Mouse (Mus musculus): Measurements from ENCODE around the gene Pth2. TPM values are rescaled to one million over a fixed set of nuclear protein-coding genes. Genes with fewer than 3 reads are reported as not detected.

Gene Pth2
- polyA plus RNA-seq, 1 experiment from 2014 or later, result not detected

DNA sequence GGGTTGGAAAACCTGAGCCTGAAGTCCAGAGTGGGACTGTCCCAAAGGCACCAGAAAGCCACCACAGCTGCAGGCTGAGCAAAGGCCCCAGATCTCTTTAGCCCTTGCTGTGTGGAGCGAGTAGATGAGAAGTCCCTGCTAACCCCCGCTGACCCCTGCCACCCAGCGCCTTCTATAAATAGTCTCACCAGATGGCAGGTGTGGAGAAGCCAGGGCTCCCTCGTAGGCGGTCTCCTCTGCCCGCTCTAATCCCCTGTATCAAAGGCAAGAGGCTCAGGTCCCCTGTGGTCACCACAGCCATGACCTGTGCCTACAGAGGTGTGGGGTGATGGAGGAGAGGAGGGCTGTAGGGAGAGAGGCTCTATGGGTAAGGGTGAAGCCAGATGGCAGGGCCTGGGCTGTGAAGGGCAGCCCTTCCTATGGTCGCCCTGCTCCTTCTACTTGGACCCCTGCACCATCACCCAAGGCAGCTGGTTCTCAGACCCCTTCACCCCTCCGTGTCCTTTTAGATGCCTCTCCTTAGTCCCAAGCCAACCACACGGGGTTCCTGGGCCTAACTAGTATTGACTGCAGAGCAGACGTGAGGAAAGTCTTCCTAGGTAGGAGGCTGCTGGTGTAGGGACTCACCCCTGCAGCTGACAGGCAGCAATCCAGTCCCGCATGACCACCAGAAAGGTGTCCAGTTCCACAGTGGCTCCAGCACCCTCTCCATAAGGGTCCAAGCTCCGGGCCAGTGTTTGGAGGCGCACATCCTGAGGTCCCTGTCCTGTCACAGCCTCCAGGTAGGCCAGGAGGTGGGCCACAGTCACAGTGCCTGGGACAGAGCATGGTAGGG, 14.8 kb downstream of the Pth2 start:
- 57% methylated on average over 13 of the region's 13 CpGs for WGBS
- Histone ChIP-seq H3K4me2 (ENCODE audit: low read depth, low read length) (no peak overlapping the region), H3K36me3 (replicated peaks; ENCODE audit: control insufficient read depth, insufficient read depth, low read depth, low read length) (no peaks in the 10 kb centered on the region), H3K27ac (replicated peaks; ENCODE audit: low read depth, low read length) (no peak overlapping the region), H3K9ac (replicated peaks; ENCODE audit: low read length) (no peak overlapping the region), H3K27me3 (ENCODE audit: control insufficient read depth, insufficient read depth, low read length) (no peaks in the 10 kb centered on the region), H3K4me3 (ENCODE audit: low read depth, low read length) (no peak overlapping the region), H3K4me1 (ENCODE audit: control insufficient read depth, insufficient read depth, low read length) (peaks cover 3% of the 10 kb centered on the region), H3K9me3 (replicated peaks; ENCODE audit: control insufficient read depth, low read length) (no peaks in the 10 kb centered on the region)
- no peak for ATAC-seq (replicated peaks; ENCODE audit: insufficient number of reproducible peaks, low FRiP score, low TSS enrichment, low read depth)
- DNase-seq (ENCODE audit: low spot score), result no peak

DNA sequence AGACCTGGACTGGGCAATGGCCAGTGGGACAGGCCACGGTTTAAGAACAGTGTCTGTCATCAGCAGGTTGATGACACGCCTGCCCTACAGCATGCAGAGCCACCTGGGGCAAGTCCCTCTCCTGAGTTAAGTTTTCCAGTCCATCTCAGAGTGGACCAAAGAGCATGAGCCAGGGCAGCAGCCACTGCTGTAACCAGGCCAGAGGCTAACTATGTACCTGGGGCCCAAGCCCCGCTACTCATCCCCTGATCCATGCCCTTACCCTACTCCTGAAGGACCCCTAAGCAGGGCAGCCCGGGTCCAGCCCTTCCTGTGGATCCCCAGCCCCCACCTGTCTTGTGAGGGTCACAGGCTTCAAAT, 15.4 kb downstream of the Pth2 start:
- WGBS, result 77% methylated on average over 4 of the region's 4 CpGs
- no peak overlapping the region for H3K4me3 ChIP-seq (ENCODE audit: low read depth, low read length)
- no peaks in the 10 kb centered on the region for H3K27me3 ChIP-seq (ENCODE audit: control insufficient read depth, insufficient read depth, low read length)
- ATAC-seq (replicated peaks; ENCODE audit: insufficient number of reproducible peaks, low FRiP score, low TSS enrichment, low read depth) (no peak), DNase-seq (ENCODE audit: low spot score) (no peak)
- H3K36me3 ChIP-seq (replicated peaks; ENCODE audit: control insufficient read depth, insufficient read depth, low read depth, low read length), result no peaks in the 10 kb centered on the region
- no peak overlapping the region for H3K27ac ChIP-seq (replicated peaks; ENCODE audit: low read depth, low read length)
- peaks cover 3% of the 10 kb centered on the region for H3K4me1 ChIP-seq (ENCODE audit: control insufficient read depth, insufficient read depth, low read length)
- no peak overlapping the region for H3K4me2 ChIP-seq (ENCODE audit: low read depth, low read length)
- H3K9ac ChIP-seq (replicated peaks; ENCODE audit: low read length), result no peak overlapping the region
- H3K9me3 ChIP-seq (replicated peaks; ENCODE audit: control insufficient read depth, low read length), result no peaks in the 10 kb centered on the region

DNA sequence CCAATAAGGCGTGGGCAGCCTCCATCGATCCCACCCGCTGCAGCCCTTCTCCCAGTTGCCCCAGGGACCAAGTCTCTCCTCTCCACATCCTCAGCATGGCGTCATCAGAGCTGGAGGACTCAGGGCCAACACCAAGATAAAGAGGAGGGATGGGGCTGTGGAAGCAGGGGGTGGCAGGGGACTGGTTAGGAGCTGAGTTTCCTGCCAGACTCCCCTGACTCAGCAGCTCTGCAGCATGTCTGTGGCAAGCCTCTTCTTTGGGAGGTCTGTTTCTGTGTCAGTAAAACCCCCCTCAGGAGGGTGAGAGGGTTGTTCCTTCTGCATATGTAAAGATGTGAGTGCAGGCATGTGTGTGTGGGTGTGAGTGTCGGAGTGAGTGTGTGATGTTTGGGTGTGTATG, 16.2 kb downstream of the Pth2 start:
- no peak overlapping the region for H3K4me3 ChIP-seq (ENCODE audit: low read depth, low read length)
- no peaks in the 10 kb centered on the region; the same call in 1 of the 2 replicates for H3K4me1 ChIP-seq (ENCODE audit: control insufficient read depth, insufficient read depth, low read length)
- H3K27me3 ChIP-seq (ENCODE audit: control insufficient read depth, insufficient read depth, low read length), result no peaks in the 10 kb centered on the region
- 70% methylated on average over 4 of the region's 5 CpGs for WGBS
- H3K9me3 ChIP-seq (replicated peaks; ENCODE audit: control insufficient read depth, low read length), result no peaks in the 10 kb centered on the region
- no peaks in the 10 kb centered on the region for H3K36me3 ChIP-seq (replicated peaks; ENCODE audit: control insufficient read depth, insufficient read depth, low read depth, low read length)
- DNase-seq (ENCODE audit: low spot score) (no peak), ATAC-seq (replicated peaks; ENCODE audit: insufficient number of reproducible peaks, low FRiP score, low TSS enrichment, low read depth) (no peak)
- no peak overlapping the region for H3K9ac ChIP-seq (replicated peaks; ENCODE audit: low read length)
- H3K27ac ChIP-seq (replicated peaks; ENCODE audit: low read depth, low read length), result no peak overlapping the region
- H3K4me2 ChIP-seq (ENCODE audit: low read depth, low read length), result no peak overlapping the region

DNA sequence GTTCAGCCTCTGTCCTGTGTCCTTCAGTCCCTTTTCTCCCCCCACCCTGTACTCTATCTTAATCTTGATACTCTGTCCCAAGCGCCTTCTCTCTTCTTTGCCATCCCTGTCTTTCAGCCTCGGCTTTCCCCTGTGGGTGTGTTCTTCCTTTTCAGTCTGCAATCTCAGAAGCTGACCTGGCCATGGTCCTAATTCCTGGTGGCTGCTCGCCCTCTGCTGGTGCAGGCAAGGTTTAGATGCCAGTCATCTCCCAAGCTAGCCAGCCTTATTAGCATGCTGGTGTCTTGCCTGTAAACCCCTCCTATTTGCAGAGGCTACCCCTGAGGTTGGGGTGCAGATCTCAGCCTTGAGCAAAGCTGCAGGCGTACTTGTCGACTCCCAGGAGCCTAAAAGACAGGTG, 17.6 kb downstream of the Pth2 start:
- DNase-seq (ENCODE audit: low spot score) (peak; percentile 80), ATAC-seq (replicated peaks; ENCODE audit: insufficient number of reproducible peaks, low FRiP score, low TSS enrichment, low read depth) (no peak)
- no peaks in the 10 kb centered on the region for H3K4me1 ChIP-seq (ENCODE audit: control insufficient read depth, insufficient read depth, low read length)
- no peak overlapping the region for H3K9ac ChIP-seq (replicated peaks; ENCODE audit: low read length)
- H3K4me3 ChIP-seq (ENCODE audit: low read depth, low read length), result no peak overlapping the region
- no peak overlapping the region for H3K4me2 ChIP-seq (ENCODE audit: low read depth, low read length)
- H3K27ac ChIP-seq (replicated peaks; ENCODE audit: low read depth, low read length), result no peak overlapping the region
- no peaks in the 10 kb centered on the region for H3K36me3 ChIP-seq (replicated peaks; ENCODE audit: control insufficient read depth, insufficient read depth, low read depth, low read length)
- no peaks in the 10 kb centered on the region for H3K27me3 ChIP-seq (ENCODE audit: control insufficient read depth, insufficient read depth, low read length)
- H3K9me3 ChIP-seq (replicated peaks; ENCODE audit: control insufficient read depth, low read length), result no peaks in the 10 kb centered on the region
- 12% methylated on average over 5 of the region's 5 CpGs for WGBS

DNA sequence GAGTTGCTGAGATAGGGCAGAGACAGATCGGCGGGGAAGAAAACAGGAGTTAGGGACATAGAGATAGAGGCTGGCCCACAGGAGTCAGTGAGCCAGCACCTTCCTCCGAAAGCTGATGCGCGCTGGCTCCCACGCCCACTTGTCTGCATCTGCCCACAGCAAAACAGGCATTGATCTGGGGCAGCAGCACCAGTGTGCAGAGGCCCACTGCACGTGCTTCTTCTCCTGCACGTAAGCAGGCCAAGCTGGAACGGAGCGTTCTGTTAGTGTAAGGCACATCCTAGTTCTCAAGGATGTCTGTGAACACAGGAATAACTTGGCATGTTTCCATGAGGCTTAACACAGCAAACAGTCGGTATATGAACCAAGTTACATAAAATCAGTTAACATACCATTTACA, 18.2 kb downstream of the Pth2 start:
- 84% methylated on average over 11 of the region's 11 CpGs for WGBS
- H3K9me3 ChIP-seq (replicated peaks; ENCODE audit: control insufficient read depth, low read length), result no peaks in the 10 kb centered on the region
- H3K4me1 ChIP-seq (ENCODE audit: control insufficient read depth, insufficient read depth, low read length), result no peaks in the 10 kb centered on the region
- no peak overlapping the region for H3K27ac ChIP-seq (replicated peaks; ENCODE audit: low read depth, low read length)
- no peak overlapping the region for H3K9ac ChIP-seq (replicated peaks; ENCODE audit: low read length)
- no peak overlapping the region for H3K4me3 ChIP-seq (ENCODE audit: low read depth, low read length)
- no peaks in the 10 kb centered on the region for H3K36me3 ChIP-seq (replicated peaks; ENCODE audit: control insufficient read depth, insufficient read depth, low read depth, low read length)
- H3K4me2 ChIP-seq (ENCODE audit: low read depth, low read length), result no peak overlapping the region
- ATAC-seq (replicated peaks; ENCODE audit: insufficient number of reproducible peaks, low FRiP score, low TSS enrichment, low read depth), result no peak
- no peak for DNase-seq (ENCODE audit: low spot score)
- H3K27me3 ChIP-seq (ENCODE audit: control insufficient read depth, insufficient read depth, low read length), result no peaks in the 10 kb centered on the region

DNA sequence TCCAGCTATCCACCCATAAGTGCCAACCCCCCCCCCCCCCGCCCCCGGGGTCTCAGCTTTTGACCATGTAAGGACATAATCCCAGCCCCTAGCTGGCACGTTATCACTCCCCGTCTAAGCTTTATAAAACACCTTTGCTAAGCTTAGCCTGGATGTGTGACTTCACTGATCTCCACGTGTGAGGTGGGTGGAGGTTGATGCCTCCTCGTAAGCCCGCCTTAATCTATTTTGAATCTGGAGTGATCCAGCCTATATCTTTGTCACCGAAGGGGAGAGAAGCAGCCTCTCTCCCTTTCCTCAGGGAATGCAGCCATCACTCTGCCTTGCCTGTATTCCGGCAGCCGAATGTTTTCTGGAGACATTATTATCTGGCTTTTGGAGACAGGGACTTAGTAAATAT, 21.9 kb downstream of the Pth2 start:
- Histone ChIP-seq H3K36me3 (replicated peaks; ENCODE audit: control insufficient read depth, insufficient read depth, low read depth, low read length) (no peaks in the 10 kb centered on the region), H3K9me3 (replicated peaks; ENCODE audit: control insufficient read depth, low read length) (no peaks in the 10 kb centered on the region), H3K4me3 (ENCODE audit: low read depth, low read length) (no peak overlapping the region), H3K27ac (replicated peaks; ENCODE audit: low read depth, low read length) (no peak overlapping the region), H3K9ac (replicated peaks; ENCODE audit: low read length) (no peak overlapping the region), H3K27me3 (ENCODE audit: control insufficient read depth, insufficient read depth, low read length) (no peaks in the 10 kb centered on the region), H3K4me2 (ENCODE audit: low read depth, low read length) (no peak overlapping the region), H3K4me1 (ENCODE audit: control insufficient read depth, insufficient read depth, low read length) (no peaks in the 10 kb centered on the region)
- WGBS, result 54% methylated on average over 10 of the region's 10 CpGs
- ATAC-seq (replicated peaks; ENCODE audit: insufficient number of reproducible peaks, low FRiP score, low TSS enrichment, low read depth), result no peak
- no peak for DNase-seq (ENCODE audit: low spot score)

DNA sequence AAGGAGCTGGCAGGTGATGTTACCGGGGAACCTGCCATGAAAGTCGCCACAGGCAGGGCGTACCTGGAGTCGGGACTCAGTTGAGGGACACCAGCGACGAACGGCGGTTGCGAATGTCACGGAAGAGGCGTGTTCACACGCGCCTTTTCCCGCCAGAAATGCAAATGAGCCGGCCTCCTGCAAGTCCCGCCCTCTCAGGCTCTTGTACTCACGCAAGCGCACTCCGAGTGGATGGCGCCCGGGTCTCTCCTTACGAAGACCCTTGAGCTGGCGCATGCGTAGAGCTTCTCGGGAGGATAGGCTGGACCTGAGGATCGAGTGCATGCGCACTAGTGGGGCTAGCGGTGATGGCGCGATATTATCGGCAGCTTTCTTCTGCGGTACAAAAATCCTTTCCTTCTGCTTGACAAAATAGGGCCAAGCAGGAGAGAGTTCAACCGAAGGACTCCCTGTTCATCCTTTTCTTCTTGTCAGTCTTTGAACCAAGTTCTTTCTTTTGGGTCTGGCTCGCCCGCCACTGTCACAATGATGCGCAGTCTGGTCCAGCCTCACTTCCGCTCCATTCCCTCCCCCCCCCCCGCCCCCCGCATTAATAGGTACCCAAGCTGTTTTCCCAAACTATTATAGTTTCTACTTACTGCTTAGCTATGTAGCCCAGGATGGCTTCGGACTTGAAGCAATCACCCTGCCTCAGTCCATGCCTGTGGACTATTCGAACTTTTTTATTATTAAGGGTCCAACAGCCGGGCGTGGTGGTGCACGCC, 23.8 kb downstream of the Pth2 start, which contains the start of gene Ccdc155:
Gene Ccdc155, minus strand, starts transcription at position 513 of the 764 bp plus-strand sequence.
- peak; percentile 100 for DNase-seq (ENCODE audit: low spot score)
- H3K9ac ChIP-seq (replicated peaks; ENCODE audit: low read length), result peak within 1 kb of the TSS; percentile 64
- H3K36me3 ChIP-seq (replicated peaks; ENCODE audit: control insufficient read depth, insufficient read depth, low read depth, low read length), result no peaks in the 10 kb centered on the region
- peak within 1 kb of the TSS; percentile 30 for H3K4me3 ChIP-seq (ENCODE audit: low read depth, low read length)
- H3K27ac ChIP-seq (replicated peaks; ENCODE audit: low read depth, low read length), result no peak within 1 kb of the TSS
- ATAC-seq (replicated peaks; ENCODE audit: insufficient number of reproducible peaks, low FRiP score, low TSS enrichment, low read depth), result peak; percentile 95
- no peaks in the 10 kb centered on the region for H3K4me1 ChIP-seq (ENCODE audit: control insufficient read depth, insufficient read depth, low read length)
- H3K9me3 ChIP-seq (replicated peaks; ENCODE audit: control insufficient read depth, low read length), result no peaks in the 10 kb centered on the region
- 9% methylated on average over 44 of the region's 44 CpGs for WGBS
- H3K4me2 ChIP-seq (ENCODE audit: low read depth, low read length), result peak within 1 kb of the TSS; percentile 43
- no peaks in the 10 kb centered on the region for H3K27me3 ChIP-seq (ENCODE audit: control insufficient read depth, insufficient read depth, low read length)

DNA sequence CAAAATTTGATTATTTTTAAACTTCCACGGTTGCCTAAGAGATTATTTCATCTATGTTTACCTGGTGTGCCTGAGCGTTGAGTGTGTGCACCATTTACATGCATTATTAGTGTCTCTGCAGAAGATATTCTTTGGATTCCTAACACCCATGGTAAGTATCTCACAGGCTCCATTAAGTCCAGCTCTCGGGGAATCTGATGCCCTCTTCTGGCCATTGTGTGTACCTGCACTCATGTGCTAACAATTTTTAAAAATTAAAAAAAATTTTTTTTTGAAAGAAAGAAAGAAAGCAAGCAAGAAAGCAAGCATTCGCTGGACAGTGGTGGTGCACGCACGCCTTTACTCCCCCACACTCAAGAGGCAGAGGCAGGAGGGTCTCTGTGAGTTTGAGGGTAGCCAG, 27.5 kb downstream of the Pth2 start:
- no peak overlapping the region for H3K9ac ChIP-seq (replicated peaks; ENCODE audit: low read length)
- peaks cover 15% of the 10 kb centered on the region for H3K27me3 ChIP-seq (ENCODE audit: control insufficient read depth, insufficient read depth, low read length)
- ATAC-seq (replicated peaks; ENCODE audit: insufficient number of reproducible peaks, low FRiP score, low TSS enrichment, low read depth) (no peak), DNase-seq (ENCODE audit: low spot score) (no peak)
- no peaks in the 10 kb centered on the region for H3K9me3 ChIP-seq (replicated peaks; ENCODE audit: control insufficient read depth, low read length)
- H3K4me3 ChIP-seq (ENCODE audit: low read depth, low read length), result no peak overlapping the region
- no peak overlapping the region for H3K27ac ChIP-seq (replicated peaks; ENCODE audit: low read depth, low read length)
- no peaks in the 10 kb centered on the region for H3K36me3 ChIP-seq (replicated peaks; ENCODE audit: control insufficient read depth, insufficient read depth, low read depth, low read length)
- WGBS, result 81% methylated on average over 6 of the region's 6 CpGs
- no peaks in the 10 kb centered on the region for H3K4me1 ChIP-seq (ENCODE audit: control insufficient read depth, insufficient read depth, low read length)
- H3K4me2 ChIP-seq (ENCODE audit: low read depth, low read length), result no peak overlapping the region
